Mouse (Mus musculus) kidney, adult 2 months (tissue): ENCODE measurements around the gene Akr1b3.

Source experiments
- CTCF ChIP-seq: fragments of 200-500 bp; conservative IDR thresholded peaks from 2 replicates; pipeline ENCODE4 v1.5.1; 2011; ENCODE audit warnings: low read depth, mild to moderate bottlenecking, control low read depth, low read length, moderate library complexity, mixed read lengths; ENCODE audit not compliant: insufficient read depth, insufficient read length
- POLR2A ChIP-seq: fragments of 200-500 bp; IDR thresholded peaks from one replicate; pipeline ENCODE4 v1.6.1; 2011; ENCODE audit warnings: low read depth, low read length, control low read depth

- TF ChIP-seq CTCF: no peak
- TF ChIP-seq POLR2A: no peak
Measured at GRCm38 (mm10) chr6:34353658-34354353, 36.5 kb upstream of the Akr1b3 start, which contains the start of gene Akr1b8.
